Mouse (Mus musculus): ENCODE measurements around the gene Tagap.
"Not testable (repeated sequence)": the region's sequence is repeated elsewhere in the genome, so short reads cannot be mapped to it uniquely, and the experiment has no call there.

DNA sequence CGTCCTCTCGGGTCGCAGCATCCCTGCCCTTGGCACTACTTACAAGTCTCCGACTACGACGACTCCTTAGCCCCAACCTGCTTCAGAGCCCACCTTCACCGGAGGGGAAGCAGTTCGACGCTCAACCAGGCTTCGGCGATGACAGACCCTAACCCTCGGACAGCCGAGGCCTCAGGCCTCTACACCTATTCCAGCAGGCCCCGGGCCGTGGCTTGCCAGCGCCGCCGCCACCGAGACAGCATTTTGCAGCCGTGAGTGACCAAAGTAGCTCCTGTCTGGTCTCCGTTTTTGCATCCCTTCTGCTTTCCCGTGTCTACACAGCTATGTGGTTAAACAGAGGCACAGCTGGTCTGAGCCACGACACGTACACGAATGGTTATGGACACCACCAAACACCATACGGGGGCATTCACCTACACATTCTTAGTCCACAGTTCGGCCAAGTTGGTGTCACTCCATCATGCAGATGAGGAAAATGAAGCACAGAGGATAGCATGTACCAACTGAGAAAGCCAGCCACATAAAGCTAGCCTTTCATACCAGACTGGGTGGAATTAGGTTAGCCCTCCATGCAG, 20.3 kb downstream of the Tagap start:
- not testable (repeated sequence) for TF ChIP-seq CTCF (IDR thresholded peaks at IDR 0.05; ENCODE audit: extremely low read depth, insufficient read length, insufficient replicate concordance, low read depth, low read length); POLR2A (IDR thresholded peaks at IDR 0.05; ENCODE audit: low read depth, low read length)

All from small intestine, adult 2 months (tissue).